17 mouse cellular contexts compared by ENCODE assay signal in the genomic region with DNA sequence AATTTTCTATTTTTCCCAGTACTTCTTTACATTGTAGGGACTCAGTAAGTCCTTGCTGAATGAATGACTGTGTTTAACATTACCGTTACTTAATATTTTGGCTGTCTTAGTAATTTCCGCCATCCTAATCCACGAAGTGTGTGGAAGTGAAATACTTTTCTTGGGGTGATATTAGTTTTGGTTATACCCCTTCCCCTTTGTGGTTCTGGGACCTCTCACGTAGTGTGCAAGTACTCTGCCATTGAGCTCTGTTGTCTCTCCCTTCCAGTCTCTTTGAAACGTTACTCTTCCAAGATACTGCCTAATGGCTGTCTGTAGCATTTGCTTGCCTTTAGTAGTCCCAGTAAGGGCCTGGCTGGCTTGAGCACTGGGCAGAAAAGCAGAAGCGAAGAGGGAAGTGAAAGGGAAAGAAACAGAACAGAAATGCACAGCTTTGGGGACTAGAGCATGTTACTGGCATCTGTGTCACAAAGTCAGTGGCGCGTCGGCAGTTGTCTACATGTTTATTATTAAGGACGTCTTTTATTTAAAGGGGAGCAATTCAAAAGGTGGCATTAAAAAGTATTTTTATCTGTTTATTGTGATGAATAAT. TPM values are rescaled to one million over a fixed set of nuclear protein-coding genes. Genes with fewer than 3 reads are reported as not detected.
DNase-seq lines count a peak whose midpoint lies in the region; ATAC-seq and TF ChIP-seq lines count a peak whose summit lies in the region.
"Had no signal": no experiment of that assay in that cellular context is flagged by ENCODE, and none has a peak within 500 bp of the region (broad histone marks: within the 10 kb centered on the region; RNA-seq: fewer than 3 reads in every experiment).

No protein-coding gene starts in this region.

- no peak overlapping the region for H3K27ac ChIP-seq in lung, postnatal 0 days (ENCODE audit: low read length)
- H3K27ac ChIP-seq: lung, embryonic 15.5 days; midbrain, embryonic 13.5 days had no signal

- no peak overlapping the region for H3K4me2 ChIP-seq in lung, postnatal 0 days (replicated peaks; ENCODE audit: low read depth, low read length)
- H3K4me2 ChIP-seq: lung, embryonic 15.5 days; midbrain, embryonic 13.5 days had no signal

- peak; percentile 86 for DNase-seq in heart, adult 11 months
- DNase-seq in heart, postnatal 25 days (ENCODE audit: low spot score), result no peak
- DNase-seq in lung, postnatal 0 days (ENCODE audit: low spot score), result peak; percentile 14
- DNase-seq in lung, adult 18-20 months, result no peak
- DNase-seq in cerebellum, adult 8-10 months, result no peak
- DNase-seq in left cerebral cortex, adult 11 months (ENCODE audit: low spot score), result no peak
- DNase-seq: adrenal gland, adult 8-10 months; cerebellum, postnatal 25 days; gastrocnemius, postnatal 25 days; kidney, adult 2 months; kidney, postnatal 36 days; thymus, adult 18-20 months had no signal

- no peak for TF ChIP-seq CTCF in lung, postnatal 0 days (IDR thresholded peaks at IDR 0.05)

- ATAC-seq in lung, postnatal 0 days, result no peak
- ATAC-seq in common myeloid progenitor, adult 5-6 weeks (replicated peaks; ENCODE audit: low read depth, poor library complexity, severe bottlenecking), result peak; percentile 89
- ATAC-seq in neutrophil, adult 5-6 weeks (ENCODE audit: extremely low read depth, insufficient number of reproducible peaks, low FRiP score, poor library complexity, severe bottlenecking), result peak; percentile 96
- ATAC-seq: hindbrain, embryonic 16.5 days; midbrain, embryonic 13.5 days had no signal

- intact Hi-C loops in heart, postnatal 25 days (cut with DNase I), result no loop called here

- H3K36me3 ChIP-seq in lung, postnatal 0 days (ENCODE audit: insufficient read depth, low read length), result peaks cover 7% of the 10 kb centered on the region; the same call in 1 of the 2 replicates
- H3K36me3 ChIP-seq: lung, embryonic 15.5 days had no signal

- WGBS in lung, postnatal 0 days, result 83% methylated on average over 10 of the region's 10 CpGs

- H3K9me3 ChIP-seq in lung, postnatal 0 days (ENCODE audit: low read length), result no peaks in the 10 kb centered on the region
- H3K9me3 ChIP-seq: lung, embryonic 15.5 days; midbrain, embryonic 13.5 days had no signal

- H3K4me1 ChIP-seq in lung, postnatal 0 days (ENCODE audit: insufficient read depth, low read depth, low read length), result no peaks in the 10 kb centered on the region
- H3K4me1 ChIP-seq: lung, embryonic 15.5 days had no signal

- no peak overlapping the region for H3K9ac ChIP-seq in lung, postnatal 0 days (replicated peaks; ENCODE audit: low read depth)
- H3K9ac ChIP-seq: lung, embryonic 15.5 days; midbrain, embryonic 13.5 days had no signal

- no peaks in the 10 kb centered on the region for H3K27me3 ChIP-seq in lung, postnatal 0 days (replicated peaks; ENCODE audit: insufficient read depth, low read length)
- H3K27me3 ChIP-seq: lung, embryonic 15.5 days; midbrain, embryonic 13.5 days had no signal

- no peak overlapping the region for H3K4me3 ChIP-seq in lung, postnatal 0 days (ENCODE audit: low read depth, low read length)
- H3K4me3 ChIP-seq: lung, embryonic 15.5 days; midbrain, embryonic 13.5 days had no signal

- TF ChIP-seq EP300 in lung, postnatal 0 days (IDR thresholded peaks at IDR 0.05), result no peak

RNA-seq across cellular contexts. Expression of gene Slc38a9, which starts 6.0 kb away (rescaled TPM):
- total RNA-seq in heart, postnatal 25 days (2021), result 10 to 100 TPM in 1 of 2 experiments, 1 to 10 TPM in 1; 8.6 to 10.6 TPM
- polyA plus RNA-seq in lung, postnatal 0 days (2015; fragmentation: Nextera tagmentation; extraction: Ambion mirVana), result 15.3 and 15.7 TPM in 2 replicates
- 29.5 and 43.1 TPM in 2 replicates for total RNA-seq in common myeloid progenitor, adult 5-6 weeks (2017)
- 45.7 and 50.0 TPM in 2 replicates for total RNA-seq in neutrophil, adult 5-6 weeks (2017)

RNA-seq across cellular contexts. Expression of gene Ddx4, which starts 14.3 kb away (rescaled TPM):
- not detected for total RNA-seq in heart, postnatal 25 days (2021)
- polyA plus RNA-seq in lung, postnatal 0 days (2015; fragmentation: Nextera tagmentation; extraction: Ambion mirVana), result 0.11 and 0.17 TPM in 2 replicates
- total RNA-seq in common myeloid progenitor, adult 5-6 weeks (2017), result 1.3 and 3.7 TPM in 2 replicates
- total RNA-seq in neutrophil, adult 5-6 weeks (2017), result 0.23 TPM in 1 of 2 replicates, not detected in the other
- total RNA-seq: gastrocnemius, postnatal 25 days had no signal

Comparison
In these comparisons a context has a peak if more than half of its experiments do, and no peak if none do; other contexts are left out.
1. DNase-seq: peak in heart, adult 11 months (single experiment) and lung, postnatal 0 days (single experiment); none in heart, postnatal 25 days (single experiment), lung, adult 18-20 months (0 of 2), cerebellum, adult 8-10 months (single experiment) and left cerebral cortex, adult 11 months (single experiment).